Mouse (Mus musculus): ENCODE data around the gene Ank3.

DNA sequence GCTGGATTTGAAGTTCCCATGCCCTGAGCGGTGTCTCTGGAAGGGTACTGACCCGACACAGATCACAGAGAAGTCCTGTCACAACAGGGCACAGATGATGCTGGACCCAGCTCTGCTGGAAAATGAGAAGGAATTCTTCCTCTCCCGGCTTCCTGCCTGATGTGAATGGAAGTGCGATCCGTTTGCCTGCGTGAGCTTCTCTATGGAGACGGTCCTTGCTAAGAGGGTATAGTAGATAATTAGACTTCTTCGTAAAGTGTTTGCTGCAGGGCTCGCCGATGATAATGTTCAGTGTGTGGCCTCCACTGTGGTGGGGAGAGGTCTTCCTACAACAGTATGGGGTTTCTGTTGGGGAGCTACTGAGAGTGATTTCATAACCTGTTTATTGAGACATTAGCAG, 388.8 kb downstream of the Ank3 start:
- no peak for TF ChIP-seq POLR2A (IDR thresholded peaks at IDR 0.05; ENCODE audit: low read depth, low read length)
- no peak for TF ChIP-seq CTCF (conservative IDR thresholded peaks at IDR 0.05; ENCODE audit: insufficient read depth, insufficient read length, low read depth, low read length)
